In the genomic region with DNA sequence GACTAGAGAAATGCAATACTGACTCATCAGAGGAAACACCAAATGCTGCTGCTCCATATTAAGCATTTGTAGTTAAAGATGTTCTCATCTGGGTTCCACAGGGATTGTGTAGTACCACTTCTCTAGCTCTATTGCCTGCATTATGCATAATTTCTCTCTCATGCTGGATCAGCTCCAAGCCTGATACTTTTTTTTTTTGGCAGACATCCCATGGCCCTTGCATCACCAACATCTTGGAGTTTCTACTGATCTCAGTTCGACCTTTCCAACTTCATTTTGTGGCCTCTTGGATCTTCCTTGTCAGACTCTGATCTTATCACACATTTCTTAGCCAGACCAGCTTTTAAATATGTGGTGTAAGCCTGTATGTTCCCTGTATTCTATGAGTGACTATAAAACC, we compare ENCODE assay signal across 26 mouse cellular contexts.
A peak's percentile ranks its signal among the peaks of the same experiment; 100 is the strongest.
DNase-seq lines count a peak whose midpoint lies in the region; TF ChIP-seq lines count a peak whose summit lies in the region.
"Had no signal": no experiment of that assay in that cellular context is flagged by ENCODE, and none has a peak within 500 bp of the region (broad histone marks: within the 10 kb centered on the region; RNA-seq: fewer than 3 reads in every experiment).

No protein-coding gene starts in this region.

- H3K4me3 ChIP-seq in MEL (ENCODE audit: control insufficient read depth in 1 of 2, insufficient read depth in 1 of 2, low read depth in 2 of 2, low read length in 2 of 2), result no peak overlapping the region
- H3K4me3 ChIP-seq: embryonic facial prominence, embryonic 13.5 days; forebrain, embryonic 10.5 days; heart, embryonic 12.5 days; left cerebral cortex, adult 2 months; limb, embryonic 12.5 days; liver, embryonic 15.5 days; midbrain, embryonic 15.5 days; neural tube, embryonic 12.5 days had no signal

- H3K9me3 ChIP-seq in MEL (replicated peaks; ENCODE audit: insufficient read depth, low read length), result no peaks in the 10 kb centered on the region
- H3K9me3 ChIP-seq: embryonic facial prominence, embryonic 13.5 days; forebrain, embryonic 10.5 days; heart, embryonic 12.5 days; limb, embryonic 12.5 days; liver, embryonic 15.5 days; midbrain, embryonic 15.5 days; neural tube, embryonic 12.5 days had no signal

- H3K27me3 ChIP-seq in MEL (ENCODE audit: control insufficient read depth in 1 of 2, insufficient read depth in 2 of 2, low read length in 2 of 2), result no peaks in the 10 kb centered on the region
- H3K27me3 ChIP-seq: CH12.LX; embryonic facial prominence, embryonic 13.5 days; heart, embryonic 12.5 days; limb, embryonic 12.5 days; liver, embryonic 15.5 days; midbrain, embryonic 15.5 days; neural tube, embryonic 12.5 days had no signal

- no peaks in the 10 kb centered on the region for H3K36me3 ChIP-seq in MEL (ENCODE audit: control insufficient read depth in 1 of 2, insufficient read depth in 2 of 2, low read length in 2 of 2)
- H3K36me3 ChIP-seq: embryonic facial prominence, embryonic 13.5 days; forebrain, embryonic 10.5 days; heart, embryonic 12.5 days; limb, embryonic 12.5 days; liver, embryonic 15.5 days; midbrain, embryonic 15.5 days; neural tube, embryonic 12.5 days had no signal

- TF ChIP-seq POLR2A in MEL (IDR thresholded peaks at IDR 0.05; ENCODE audit: control insufficient read depth in 1 of 2, insufficient read depth in 1 of 2, low read depth in 1 of 2, low read length in 2 of 2, poor library complexity in 1 of 2), result no peak
- no peak for TF ChIP-seq POLR2A in brain, embryonic 14.5 days (IDR thresholded peaks at IDR 0.05; ENCODE audit: borderline replicate concordance, extremely low read depth, insufficient read depth, insufficient read length, poor library complexity, severe bottlenecking)

- peak; percentile 10 for DNase-seq in heart, adult 11 months
- no peak for DNase-seq in heart, adult 9 months (ENCODE audit: low spot score in 2 of 2)
- DNase-seq in 3T3-L1 (ENCODE audit: low read depth, low spot score) (peak; percentile 48), MEL (ENCODE audit: low read depth, low spot score) (peak; percentile 2)
- DNase-seq in brain, embryonic 14.5 days (ENCODE audit: low read depth), result peak; percentile 19
- DNase-seq in kidney, postnatal 36 days, result no peak
- DNase-seq in kidney, postnatal 25 days, result no peak
- DNase-seq: cerebellum, adult 18-20 months; forebrain, postnatal 0 days; gastrocnemius, postnatal 14 days; heart, adult 18-20 months; kidney, adult 9 months; kidney, postnatal 10 days; lung, postnatal 10 days; right cerebral cortex, postnatal 14 days had no signal

- H3K9ac ChIP-seq in MEL (ENCODE audit: control insufficient read depth, low read depth, low read length, poor library complexity, severe bottlenecking), result no peak overlapping the region
- H3K9ac ChIP-seq: embryonic facial prominence, embryonic 13.5 days; forebrain, postnatal 0 days; heart, embryonic 12.5 days; hindbrain, embryonic 14.5 days; limb, embryonic 12.5 days; liver, embryonic 15.5 days; midbrain, embryonic 15.5 days; neural tube, embryonic 12.5 days had no signal

- H3K79me2 ChIP-seq in MEL (ENCODE audit: control insufficient read depth, insufficient read depth, low read length, poor library complexity), result no peaks in the 10 kb centered on the region

- H3K27ac ChIP-seq in MEL (ENCODE audit: control insufficient read depth, low read depth, low read length), result no peak overlapping the region
- H3K27ac ChIP-seq: embryonic facial prominence, embryonic 13.5 days; forebrain, embryonic 10.5 days; hindbrain, embryonic 14.5 days; left cerebral cortex, adult 2 months; limb, embryonic 12.5 days; liver, embryonic 15.5 days; macrophage; midbrain, embryonic 15.5 days; neural tube, embryonic 12.5 days had no signal

- no peak for TF ChIP-seq EP300 in MEL (IDR thresholded peaks at IDR 0.05; ENCODE audit: low read depth in 1 of 2, low read length in 2 of 2)

- H3K4me1 ChIP-seq in MEL (ENCODE audit: control insufficient read depth in 1 of 2, insufficient read depth in 2 of 2, low read length in 2 of 2), result no peaks in the 10 kb centered on the region
- H3K4me1 ChIP-seq: embryonic facial prominence, embryonic 13.5 days; forebrain, embryonic 10.5 days; heart, embryonic 12.5 days; limb, embryonic 12.5 days; liver, embryonic 15.5 days; midbrain, embryonic 15.5 days; neural tube, embryonic 12.5 days had no signal

- TF ChIP-seq RAD21 in MEL (IDR thresholded peaks at IDR 0.05; ENCODE audit: low read depth, low read length), result no peak

- no peak for TF ChIP-seq CTCF in MEL (IDR thresholded peaks at IDR 0.05 in 2 of 3, conservative IDR thresholded peaks at IDR 0.05 in 1 of 3; ENCODE audit: control insufficient read depth in 1 of 3, insufficient read depth in 1 of 3, low read depth in 2 of 3, low read length in 3 of 3, poor library complexity in 1 of 3, severe bottlenecking in 1 of 3)
- TF ChIP-seq CTCF in brain, embryonic 14.5 days (IDR thresholded peaks at IDR 0.05; ENCODE audit: borderline replicate concordance, extremely low read depth, insufficient read depth, insufficient read length), result no peak

TF ChIP-seq in MEL, 35 proteins besides CTCF, POLR2A, EP300 and RAD21:
- TF ChIP-seq MAX (IDR thresholded peaks at IDR 0.05; ENCODE audit: low read length) (no peak), NRF1 (IDR thresholded peaks at IDR 0.05; ENCODE audit: insufficient read depth, low read depth, low read length, poor library complexity, severe bottlenecking) (no peak), MAZ (IDR thresholded peaks at IDR 0.05; ENCODE audit: low read depth, low read length) (no peak), MXI1 (IDR thresholded peaks at IDR 0.05; ENCODE audit: low read depth, low read length) (no peak), CHD2 (IDR thresholded peaks at IDR 0.05; ENCODE audit: low read length) (no peak), TAL1 (IDR thresholded peaks at IDR 0.05; ENCODE audit: low read length) (no peak), USF1 (IDR thresholded peaks at IDR 0.05; ENCODE audit: low read depth, low read length) (no peak), GATA1 (IDR thresholded peaks at IDR 0.05; ENCODE audit: low read depth, low read length) (no peak), TCF12 (IDR thresholded peaks at IDR 0.05; ENCODE audit: low read depth, low read length) (no peak), BHLHE40 (IDR thresholded peaks at IDR 0.05; ENCODE audit: borderline replicate concordance, low read depth, low read length) (no peak), GABPA (IDR thresholded peaks at IDR 0.05; ENCODE audit: low read depth, low read length) (no peak), ETS1 (IDR thresholded peaks at IDR 0.05; ENCODE audit: low read depth, low read length) (no peak), CHD1 (IDR thresholded peaks at IDR 0.05; ENCODE audit: low read depth, low read length) (no peak), POLR2AphosphoS2 (IDR thresholded peaks at IDR 0.05; ENCODE audit: low read length) (no peak)
TF ChIP-seq in MEL: peak in this region for 0.

Comparison
In these comparisons a context has a peak if more than half of its experiments do, and no peak if none do; other contexts are left out.
1. DNase-seq: peak in heart, adult 11 months (single experiment), 3T3-L1 (single experiment), MEL (single experiment) and brain, embryonic 14.5 days (single experiment); none in heart, adult 9 months (0 of 2), kidney, postnatal 36 days (0 of 2) and kidney, postnatal 25 days (0 of 2).